In genomic region chr1:171825462-171825861, GRCm38 (mm10) we compare ENCODE assay signal across 11 mouse cellular contexts. TPM values are rescaled to one million over a fixed set of nuclear protein-coding genes. Genes with fewer than 3 reads are reported as not detected.
DNase-seq lines count a peak whose midpoint lies in the region; ATAC-seq and TF ChIP-seq lines count a peak whose summit lies in the region.
"Had no signal": no experiment of that assay in that cellular context is flagged by ENCODE, and none has a peak within 500 bp of the region (broad histone marks: within the 10 kb centered on the region; RNA-seq: fewer than 3 reads in every experiment).

No protein-coding gene starts in this region.

- no peaks in the 10 kb centered on the region for H3K9me3 ChIP-seq in intestine, postnatal 0 days (ENCODE audit: control insufficient read depth)
- H3K9me3 ChIP-seq in intestine, embryonic 15.5 days = no peaks in the 10 kb centered on the region
- no peaks in the 10 kb centered on the region for H3K9me3 ChIP-seq in limb, embryonic 10.5 days (replicated peaks)

- peak; percentile 33 for TF ChIP-seq CTCF in intestine, postnatal 0 days (IDR thresholded peaks at IDR 0.05; ENCODE audit: low read depth)
- TF ChIP-seq CTCF in brain, embryonic 14.5 days (IDR thresholded peaks at IDR 0.05; ENCODE audit: borderline replicate concordance, extremely low read depth, insufficient read depth, insufficient read length) = peak; percentile 41; the same call in 1 of the 2 replicates

- no peak overlapping the region for H3K9ac ChIP-seq in intestine, postnatal 0 days (ENCODE audit: low read depth, low read length)
- no peak overlapping the region for H3K9ac ChIP-seq in intestine, embryonic 15.5 days

- H3K27ac ChIP-seq in intestine, postnatal 0 days (ENCODE audit: low read depth, low read length) = no peak overlapping the region
- H3K27ac ChIP-seq in intestine, embryonic 15.5 days = no peak overlapping the region
- H3K27ac ChIP-seq in limb, embryonic 10.5 days = no peak overlapping the region

- H3K36me3 ChIP-seq in intestine, postnatal 0 days (ENCODE audit: control insufficient read depth, insufficient read depth) = no peaks in the 10 kb centered on the region
- H3K36me3 ChIP-seq in intestine, embryonic 15.5 days = no peaks in the 10 kb centered on the region
- H3K36me3 ChIP-seq in limb, embryonic 10.5 days = no peaks in the 10 kb centered on the region

- H3K4me1 ChIP-seq in intestine, postnatal 0 days (replicated peaks; ENCODE audit: control insufficient read depth, insufficient read depth, low read length) = no peaks in the 10 kb centered on the region
- H3K4me1 ChIP-seq in intestine, embryonic 15.5 days (replicated peaks) = no peaks in the 10 kb centered on the region
- no peaks in the 10 kb centered on the region for H3K4me1 ChIP-seq in limb, embryonic 10.5 days

- no peak overlapping the region for H3K4me2 ChIP-seq in intestine, postnatal 0 days (replicated peaks; ENCODE audit: low read depth)
- no peak overlapping the region for H3K4me2 ChIP-seq in intestine, embryonic 15.5 days (replicated peaks)

- 58% methylated on average over 4 of the region's 4 CpGs for WGBS in intestine, postnatal 0 days
- WGBS in intestine, embryonic 15.5 days = 50% methylated on average over 4 of the region's 4 CpGs
- WGBS in limb, embryonic 10.5 days = 51% methylated on average over 4 of the region's 4 CpGs

- H3K4me3 ChIP-seq in intestine, postnatal 0 days (ENCODE audit: low read depth, low read length) = no peak overlapping the region
- no peak overlapping the region for H3K4me3 ChIP-seq in intestine, embryonic 15.5 days (replicated peaks)
- H3K4me3 ChIP-seq in limb, embryonic 10.5 days = no peak overlapping the region
- H3K4me3 ChIP-seq: erythroblast, embryonic 14.5 days had no signal

- no peak for ATAC-seq in intestine, postnatal 0 days
- ATAC-seq in intestine, embryonic 15.5 days = no peak

- H3K27me3 ChIP-seq in intestine, postnatal 0 days (replicated peaks; ENCODE audit: control insufficient read depth, insufficient read depth, low read length) = no peaks in the 10 kb centered on the region
- no peaks in the 10 kb centered on the region for H3K27me3 ChIP-seq in intestine, embryonic 15.5 days (replicated peaks)
- no peaks in the 10 kb centered on the region for H3K27me3 ChIP-seq in limb, embryonic 10.5 days (ENCODE audit: low read depth, poor library complexity, severe bottlenecking)

- no peak for TF ChIP-seq POLR2A in brain, embryonic 14.5 days (IDR thresholded peaks at IDR 0.05; ENCODE audit: borderline replicate concordance, extremely low read depth, insufficient read depth, insufficient read length, poor library complexity, severe bottlenecking)

- peak; percentile 16 for DNase-seq in thymus, postnatal 14 days
- DNase-seq in thymus, postnatal 36 days = no peak
- DNase-seq in brain, embryonic 14.5 days (ENCODE audit: low read depth) = peak; percentile 32
- no peak for DNase-seq in limb, embryonic 10.5 days (ENCODE audit: low spot score)
- DNase-seq in natural killer cell, adult 2 months (ENCODE audit: low spot score in 2 of 2) = no peak
- DNase-seq: cerebellum, adult 9-10 months; lung, adult 2 months; right cerebral cortex, adult 18-20 months had no signal

RNA-seq across cellular contexts. Expression of gene Cd84, which starts 14.0 kb away (rescaled TPM):
- 1.5 and 1.9 TPM in 2 replicates for polyA plus RNA-seq in intestine, postnatal 0 days (2015; fragmentation: Nextera tagmentation; extraction: Ambion mirVana)
- 1.3 and 2.0 TPM in 2 replicates for polyA plus RNA-seq in intestine, embryonic 15.5 days (2015; fragmentation: Nextera tagmentation; extraction: Ambion mirVana)
- polyA plus RNA-seq in brain, embryonic 14.5 days (2012; rRNA removed) = 0.68 and 0.98 TPM in 2 replicates
- polyA plus RNA-seq in limb, embryonic 10.5 days (2016; fragmentation: Nextera tagmentation; extraction: Ambion mirVana) = 0.23 and 0.44 TPM in 2 replicates
- polyA plus RNA-seq: erythroblast, embryonic 14.5 days had no signal

RNA-seq across cellular contexts. Expression of gene Slamf1, which starts 58.5 kb away (rescaled TPM):
- 0.14 TPM in 1 of 2 replicates, not detected in the other for polyA plus RNA-seq in intestine, postnatal 0 days (2015; fragmentation: Nextera tagmentation; extraction: Ambion mirVana)
- 0.09 and 0.14 TPM in 2 replicates for polyA plus RNA-seq in intestine, embryonic 15.5 days (2015; fragmentation: Nextera tagmentation; extraction: Ambion mirVana)
- 0.06 and 0.12 TPM in 2 replicates for polyA plus RNA-seq in brain, embryonic 14.5 days (2012; rRNA removed)
- 0.19 and 0.29 TPM in 2 replicates for polyA plus RNA-seq in limb, embryonic 10.5 days (2016; fragmentation: Nextera tagmentation; extraction: Ambion mirVana)

Comparison
In these comparisons a context has a peak if more than half of its experiments do, and no peak if none do; other contexts are left out.
1. DNase-seq: peak in thymus, postnatal 14 days (single experiment) and brain, embryonic 14.5 days (single experiment); none in thymus, postnatal 36 days (0 of 2), limb, embryonic 10.5 days (single experiment) and natural killer cell, adult 2 months (0 of 2).